Mouse (Mus musculus): ENCODE measurements at regions not wholly inside any gene's neighbourhood (a gene's known extent, or its start where the extent isn't known, plus 50 kb on each side); places are given as distances from the start of the nearest gene placed in this dataset.

GRCm38 (mm10) chr4:127862875-127863274, 107.9 kb downstream of the CK137956 start:
- 79% methylated on average over 5 of the region's 5 CpGs for WGBS (ENCODE audit: insufficient replicate concordance)
- ATAC-seq (no peak), DNase-seq (no peak)
- Histone ChIP-seq H3K27me3 (ENCODE audit: insufficient read depth, low read length) (no peaks in the 10 kb centered on the region), H3K9ac (replicated peaks) (no peak overlapping the region), H3K27ac (ENCODE audit: low read depth) (no peak overlapping the region), H3K36me3 (replicated peaks; ENCODE audit: insufficient read depth, low read length) (no peaks in the 10 kb centered on the region), H3K4me2 (ENCODE audit: low read depth, low read length) (no peak overlapping the region), H3K9me3 (ENCODE audit: low read length) (no peaks in the 10 kb centered on the region), H3K4me3 (ENCODE audit: low read depth, low read length) (no peak overlapping the region), H3K4me1 (ENCODE audit: insufficient read depth) (no peaks in the 10 kb centered on the region)
- TF ChIP-seq EP300 (IDR thresholded peaks at IDR 0.05; ENCODE audit: low read depth): no peak
- no peak for TF ChIP-seq CTCF (IDR thresholded peaks at IDR 0.05; ENCODE audit: low read depth)

- no peak overlapping the region for H3K9ac ChIP-seq (replicated peaks)
- no peak overlapping the region for H3K4me3 ChIP-seq (ENCODE audit: low read depth, low read length)
- ATAC-seq: no peak
- no peaks in the 10 kb centered on the region for H3K9me3 ChIP-seq (ENCODE audit: low read length)
- DNase-seq: no peak
- no peaks in the 10 kb centered on the region for H3K36me3 ChIP-seq (replicated peaks; ENCODE audit: insufficient read depth, low read length)
- no peak overlapping the region for H3K27ac ChIP-seq (ENCODE audit: low read depth)
- no peak overlapping the region for H3K4me2 ChIP-seq (ENCODE audit: low read depth, low read length)
- no peaks in the 10 kb centered on the region for H3K4me1 ChIP-seq (ENCODE audit: insufficient read depth)
- no peaks in the 10 kb centered on the region for H3K27me3 ChIP-seq (ENCODE audit: insufficient read depth, low read length)
- WGBS (ENCODE audit: insufficient replicate concordance): 70% methylated on average over 16 of the region's 16 CpGs
- TF ChIP-seq EP300 (IDR thresholded peaks at IDR 0.05; ENCODE audit: low read depth): no peak
Measured at GRCm38 (mm10) chr4:127861319-127862117, 109.2 kb downstream of the CK137956 start.

GRCm38 (mm10) chr4:127860271-127860670, 110.5 kb downstream of the CK137956 start:
- no peak overlapping the region for H3K4me3 ChIP-seq (ENCODE audit: low read depth, low read length)
- H3K9ac ChIP-seq (replicated peaks): no peak overlapping the region
- no peak for ATAC-seq
- H3K9me3 ChIP-seq (ENCODE audit: low read length): no peaks in the 10 kb centered on the region
- no peaks in the 10 kb centered on the region for H3K4me1 ChIP-seq (ENCODE audit: insufficient read depth)
- H3K4me2 ChIP-seq (ENCODE audit: low read depth, low read length): no peak overlapping the region
- 74% methylated on average over 4 of the region's 4 CpGs for WGBS (ENCODE audit: insufficient replicate concordance)
- no peaks in the 10 kb centered on the region for H3K27me3 ChIP-seq (ENCODE audit: insufficient read depth, low read length)
- no peak for DNase-seq
- TF ChIP-seq CTCF (IDR thresholded peaks at IDR 0.05; ENCODE audit: low read depth): no peak
- TF ChIP-seq EP300 (IDR thresholded peaks at IDR 0.05; ENCODE audit: low read depth): no peak
- no peak overlapping the region for H3K27ac ChIP-seq (ENCODE audit: low read depth)
- H3K36me3 ChIP-seq (replicated peaks; ENCODE audit: insufficient read depth, low read length): no peaks in the 10 kb centered on the region

GRCm38 (mm10) chr4:127859505-127859904, 111.2 kb downstream of the CK137956 start:
- no peaks in the 10 kb centered on the region for H3K27me3 ChIP-seq (ENCODE audit: insufficient read depth, low read length)
- no peak overlapping the region for H3K4me3 ChIP-seq (ENCODE audit: low read depth, low read length)
- DNase-seq (no peak), ATAC-seq (no peak)
- 76% methylated on average over 6 of the region's 6 CpGs for WGBS (ENCODE audit: insufficient replicate concordance)
- no peaks in the 10 kb centered on the region for H3K4me1 ChIP-seq (ENCODE audit: insufficient read depth)
- no peaks in the 10 kb centered on the region for H3K36me3 ChIP-seq (replicated peaks; ENCODE audit: insufficient read depth, low read length)
- no peak overlapping the region for H3K4me2 ChIP-seq (ENCODE audit: low read depth, low read length)
- TF ChIP-seq EP300 (IDR thresholded peaks at IDR 0.05; ENCODE audit: low read depth) (no peak), CTCF (IDR thresholded peaks at IDR 0.05; ENCODE audit: low read depth) (no peak)
- H3K9me3 ChIP-seq (ENCODE audit: low read length): no peaks in the 10 kb centered on the region
- no peak overlapping the region for H3K9ac ChIP-seq (replicated peaks)
- no peak overlapping the region for H3K27ac ChIP-seq (ENCODE audit: low read depth)

- H3K9ac ChIP-seq (replicated peaks): no peak overlapping the region
- H3K4me2 ChIP-seq (ENCODE audit: low read depth, low read length): no peak overlapping the region
- no peaks in the 10 kb centered on the region for H3K36me3 ChIP-seq (replicated peaks; ENCODE audit: insufficient read depth, low read length)
- no peak overlapping the region for H3K4me3 ChIP-seq (ENCODE audit: low read depth, low read length)
- H3K27ac ChIP-seq (ENCODE audit: low read depth): no peak overlapping the region
- 83% methylated on average over 3 of the region's 3 CpGs for WGBS (ENCODE audit: insufficient replicate concordance)
- TF ChIP-seq EP300 (IDR thresholded peaks at IDR 0.05; ENCODE audit: low read depth): no peak
- no peak for TF ChIP-seq CTCF (IDR thresholded peaks at IDR 0.05; ENCODE audit: low read depth)
- DNase-seq: no peak
- H3K9me3 ChIP-seq (ENCODE audit: low read length): no peaks in the 10 kb centered on the region
- no peak for ATAC-seq
- H3K4me1 ChIP-seq (ENCODE audit: insufficient read depth): no peaks in the 10 kb centered on the region
- no peaks in the 10 kb centered on the region for H3K27me3 ChIP-seq (ENCODE audit: insufficient read depth, low read length)
Measured at GRCm38 (mm10) chr4:127858566-127858965, 112.2 kb downstream of the CK137956 start.

GRCm38 (mm10) chr4:127855836-127856235, 114.9 kb downstream of the CK137956 start:
- no peak overlapping the region for H3K4me2 ChIP-seq (ENCODE audit: low read depth, low read length)
- TF ChIP-seq CTCF (IDR thresholded peaks at IDR 0.05; ENCODE audit: low read depth) (no peak), EP300 (IDR thresholded peaks at IDR 0.05; ENCODE audit: low read depth) (no peak)
- H3K9ac ChIP-seq (replicated peaks): no peak overlapping the region
- 78% methylated on average over 1 of the region's 1 CpGs for WGBS (ENCODE audit: insufficient replicate concordance)
- no peaks in the 10 kb centered on the region for H3K36me3 ChIP-seq (replicated peaks; ENCODE audit: insufficient read depth, low read length)
- ATAC-seq (no peak), DNase-seq (no peak)
- no peak overlapping the region for H3K4me3 ChIP-seq (ENCODE audit: low read depth, low read length)
- no peaks in the 10 kb centered on the region for H3K27me3 ChIP-seq (ENCODE audit: insufficient read depth, low read length)
- H3K27ac ChIP-seq (ENCODE audit: low read depth): no peak overlapping the region
- H3K9me3 ChIP-seq (ENCODE audit: low read length): peaks cover 2% of the 10 kb centered on the region; the same call in 1 of the 2 replicates
- H3K4me1 ChIP-seq (ENCODE audit: insufficient read depth): no peaks in the 10 kb centered on the region
